Mouse (Mus musculus): ENCODE results near the gene Ube2j1. TPM values are rescaled to one million over a fixed set of nuclear protein-coding genes. Genes with fewer than 3 reads are reported as not detected.

Ube2j1 gene
- 74.0 TPM for total RNA-seq (2023)

GRCm38 (mm10) chr4:33031195-33031960 is at the start of gene Ube2j1:
Gene Ube2j1 (plus strand): TSS chr4:33031416.

GRCm38 (mm10) chr4:32982716-32983175 is 48.5 kb upstream of the Ube2j1 start, which contains the start of gene Rragd:
Gene Rragd (plus strand): TSS chr4:32983037.

GRCm38 (mm10) chr4:33062981-33063380 is 31.8 kb downstream of the Ube2j1 start, which contains the start of gene Gabrr2:
Gene Gabrr2 (plus strand): TSS chr4:33062999.

Other genes starting within 250 kb of the Ube2j1 start
- gene Lyrm2, start 231.2 kb upstream of the Ube2j1 start, total RNA-seq (2023): 21.3 TPM
- gene Ankrd6, start 80.6 kb upstream of the Ube2j1 start, total RNA-seq (2023): 2.3 TPM
- gene Rragd, start 48.4 kb upstream of the Ube2j1 start, total RNA-seq (2023): 5.6 TPM
- gene Gabrr2, start 31.6 kb downstream of the Ube2j1 start, total RNA-seq (2023): 9.7 TPM
- gene Gabrr1, start 101.1 kb downstream of the Ube2j1 start, total RNA-seq (2023): not detected
- not detected for gene Pm20d2, start 158.3 kb downstream of the Ube2j1 start, total RNA-seq (2023)
- 2.3 TPM for gene Srsf12, start 177.6 kb downstream of the Ube2j1 start, total RNA-seq (2023)